Mouse (Mus musculus) T-helper 17 cell (primary cell): ENCODE results near the gene Atp5s.

Experiments used
- in situ Hi-C, 2 experiments: fragments of 300-600 bp; cut with MboI, MseI; formaldehyde crosslinking; loops; 1 replicate in 1 of 2; 2 replicates in 1 of 2; pipeline ENCODE4 v1.15.1; 2025; ENCODE audit warnings: high pct_unique_total_duplicates in 2 of 2

Gene Atp5s

DNA sequence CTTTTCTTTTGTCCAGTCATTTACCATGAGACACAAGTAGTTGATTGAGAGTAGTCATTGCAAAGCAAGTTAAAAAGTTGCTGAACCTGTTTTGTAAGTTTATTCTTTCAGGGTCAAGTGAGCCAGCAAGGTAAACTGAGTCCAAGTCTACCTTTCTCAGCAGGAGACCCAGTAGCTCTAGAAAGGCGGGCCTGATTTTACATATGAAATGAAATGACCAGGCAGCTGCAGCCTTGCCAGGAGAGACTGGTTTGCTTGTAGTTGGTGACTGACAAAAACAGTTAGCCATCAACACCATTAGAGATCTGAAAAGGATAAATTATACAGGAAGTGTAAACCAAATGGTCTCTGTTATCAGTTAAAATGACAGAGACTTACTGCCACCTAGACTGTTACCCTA, 5.6 kb downstream of the Atp5s start:
- in situ Hi-C loops, result no loop called here

DNA sequence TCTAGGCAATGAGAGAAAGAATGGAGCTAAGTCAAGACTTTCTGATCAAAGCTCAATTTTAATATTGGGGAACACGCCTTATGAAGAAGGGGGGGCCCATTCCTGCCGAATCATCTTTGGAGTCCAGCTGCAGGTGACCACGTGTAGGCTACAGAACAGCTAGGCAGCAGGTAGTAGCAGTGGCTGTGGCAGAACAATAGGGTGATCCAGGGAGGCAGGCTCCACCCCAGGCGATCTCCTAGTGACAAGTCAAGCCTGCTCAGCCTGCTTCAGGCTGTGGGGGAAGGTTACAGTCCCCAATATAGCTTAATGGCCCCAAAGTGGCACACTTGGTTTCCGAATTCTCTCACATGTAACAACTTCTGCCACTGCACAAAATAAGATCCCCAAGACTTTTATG, 7.5 kb downstream of the Atp5s start:
- in situ Hi-C loops, result no loop called here

DNA sequence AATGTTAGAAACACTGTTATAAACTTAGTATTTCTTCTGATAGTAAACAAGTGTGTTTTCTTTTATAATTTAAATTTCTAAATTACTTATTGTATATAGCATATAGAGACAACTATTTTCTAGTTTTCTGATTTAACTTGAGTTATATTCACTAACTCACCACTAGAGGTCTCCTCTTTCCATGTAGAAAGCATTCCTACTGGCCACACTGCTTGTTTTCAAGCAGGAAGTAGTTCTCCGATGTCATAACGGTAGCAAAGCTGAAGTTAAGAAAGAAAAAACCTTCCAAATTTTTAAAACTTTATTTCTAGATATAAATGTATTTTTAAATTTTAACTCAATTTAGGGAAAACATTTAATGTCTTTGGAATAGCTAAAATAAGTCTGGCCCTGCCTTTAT, 8.8 kb downstream of the Atp5s start:
- in situ Hi-C loops, result no loop called here

DNA sequence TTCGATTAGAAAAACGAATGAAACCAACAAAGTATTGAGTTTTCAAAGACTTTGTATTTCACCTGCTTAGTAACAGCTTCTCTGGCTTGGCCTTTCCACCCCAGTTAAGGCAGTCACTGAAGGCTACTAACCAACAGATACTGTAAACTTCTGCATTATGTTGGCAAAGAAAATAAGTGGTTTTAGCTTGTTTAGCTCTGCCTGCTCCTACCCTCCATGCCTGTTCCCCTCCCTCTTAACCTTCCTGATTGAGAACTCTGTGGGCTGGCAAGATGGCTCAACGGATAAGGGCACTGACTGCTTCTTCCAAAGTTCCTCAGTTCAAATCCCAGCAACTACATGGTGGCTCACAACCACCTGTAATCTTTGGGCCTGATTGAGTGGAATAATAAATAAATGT, 9.2 kb downstream of the Atp5s start:
- in situ Hi-C loops, result no loop called here

DNA sequence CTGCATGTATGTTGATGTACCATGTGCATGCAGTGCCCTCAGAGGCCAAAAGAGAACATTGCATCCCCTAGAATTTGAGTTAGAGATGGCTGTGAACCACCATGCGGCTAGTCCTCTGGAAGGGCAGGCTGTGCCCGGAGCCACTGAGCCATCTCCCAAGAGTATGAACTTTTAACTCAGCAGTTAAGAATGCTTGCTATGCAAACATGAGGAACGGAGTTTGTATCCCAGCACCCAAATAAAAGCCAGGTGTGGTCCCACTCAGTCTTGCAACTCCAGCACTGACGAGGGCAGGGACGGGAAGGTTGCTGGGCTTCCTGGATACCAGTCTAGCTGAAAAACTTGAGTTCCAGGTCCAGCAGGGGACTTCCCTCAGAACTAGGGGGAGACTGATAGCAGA, 17.2 kb downstream of the Atp5s start:
- in situ Hi-C loops, result no loop called here

DNA sequence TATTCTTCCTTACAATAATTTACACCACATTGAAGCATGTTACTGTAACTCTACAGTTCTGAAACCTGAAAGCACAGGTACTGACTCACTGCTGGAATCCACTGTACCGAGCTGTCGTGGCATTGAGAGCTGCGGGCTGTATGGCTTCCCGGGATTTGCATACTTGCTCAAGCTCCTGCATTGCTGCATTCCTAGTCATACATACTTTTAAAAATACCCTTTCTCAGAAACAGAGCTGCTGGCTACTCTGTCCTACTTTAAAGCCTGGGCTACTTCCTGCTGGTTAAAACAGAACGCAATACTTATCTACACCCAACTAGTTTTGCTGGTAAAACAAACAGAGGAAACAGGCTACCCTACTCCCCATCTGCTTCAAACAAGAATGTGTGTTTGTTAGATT, 19.4 kb downstream of the Atp5s start:
- in situ Hi-C loops, result no loop called here

DNA sequence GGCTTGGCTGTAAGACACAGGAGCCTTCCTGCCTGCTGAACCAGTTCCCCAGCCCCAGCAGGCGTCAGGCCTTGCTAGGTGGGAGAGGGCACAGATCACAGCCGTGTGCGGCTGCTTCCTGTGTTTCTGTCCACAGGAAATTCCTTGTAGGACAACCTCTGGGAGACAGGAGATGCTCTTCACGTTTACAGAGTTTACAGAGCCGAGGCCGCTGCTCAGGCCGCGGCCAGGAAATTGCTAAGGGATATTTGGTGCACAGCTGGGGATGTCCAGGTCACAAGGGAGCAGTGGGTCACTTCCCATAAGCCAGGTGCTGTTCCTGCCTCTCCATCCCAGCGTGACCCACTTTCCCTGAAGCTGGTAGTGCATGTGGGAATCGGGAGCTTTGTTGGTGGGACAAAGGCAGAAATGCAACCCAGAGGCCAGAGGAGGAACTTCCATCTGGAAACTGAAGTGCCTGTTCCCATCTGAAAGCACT, 27.2 kb downstream of the Atp5s start:
- in situ Hi-C loops, result loop anchor here in 1 of 2 experiments (5.0 to 10.0 kb wide), 2 partner anchors 145 to 1177 kb away; no protein-coding TSS in a partner anchor

DNA sequence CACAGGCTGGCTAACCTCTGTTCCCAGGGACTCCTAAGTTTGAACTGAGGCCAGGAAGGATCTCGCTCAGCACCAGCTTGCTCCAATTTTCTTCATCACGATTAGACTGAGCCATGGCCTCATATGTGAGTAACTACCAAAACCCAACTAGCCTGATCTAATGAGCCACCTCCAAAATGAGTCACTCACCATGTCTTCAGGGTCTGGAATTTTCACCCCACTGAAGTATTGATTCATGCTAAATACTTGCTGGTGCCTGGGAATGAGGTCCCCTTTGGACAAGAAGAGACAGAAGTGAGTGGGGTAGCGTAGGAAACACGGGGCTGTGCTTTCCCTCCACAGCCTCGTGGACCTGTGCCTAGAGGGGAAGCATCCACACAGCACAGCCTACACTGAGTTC, 29.2 kb downstream of the Atp5s start:
- in situ Hi-C loops, result loop anchor here in 1 of 2 experiments (5.0 to 10.0 kb wide), 2 partner anchors 143 to 1179 kb away; no protein-coding TSS in a partner anchor

DNA sequence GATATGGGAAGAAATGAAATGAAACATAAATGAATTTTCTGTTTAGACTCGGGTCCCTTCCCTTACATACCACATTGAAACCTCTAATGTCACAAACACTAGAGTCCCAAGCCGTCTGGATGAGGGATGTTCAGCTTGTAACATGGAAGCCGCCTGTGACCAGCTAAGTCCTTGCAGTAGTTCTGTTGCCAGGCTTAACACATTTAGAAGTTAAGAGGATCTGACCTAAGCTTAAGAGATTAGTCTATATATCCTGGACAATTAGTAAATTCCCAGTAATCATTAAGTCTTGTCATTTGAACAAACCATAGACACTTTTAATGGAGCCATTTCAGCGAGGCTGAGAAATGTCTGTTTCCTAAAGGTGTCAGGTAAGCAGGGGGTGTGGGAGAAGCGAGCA, 31.3 kb downstream of the Atp5s start:
- in situ Hi-C loops, result loop anchor here in 1 of 2 experiments (10.0 kb wide), 1 partner anchor 1181 kb away; no protein-coding TSS in a partner anchor

DNA sequence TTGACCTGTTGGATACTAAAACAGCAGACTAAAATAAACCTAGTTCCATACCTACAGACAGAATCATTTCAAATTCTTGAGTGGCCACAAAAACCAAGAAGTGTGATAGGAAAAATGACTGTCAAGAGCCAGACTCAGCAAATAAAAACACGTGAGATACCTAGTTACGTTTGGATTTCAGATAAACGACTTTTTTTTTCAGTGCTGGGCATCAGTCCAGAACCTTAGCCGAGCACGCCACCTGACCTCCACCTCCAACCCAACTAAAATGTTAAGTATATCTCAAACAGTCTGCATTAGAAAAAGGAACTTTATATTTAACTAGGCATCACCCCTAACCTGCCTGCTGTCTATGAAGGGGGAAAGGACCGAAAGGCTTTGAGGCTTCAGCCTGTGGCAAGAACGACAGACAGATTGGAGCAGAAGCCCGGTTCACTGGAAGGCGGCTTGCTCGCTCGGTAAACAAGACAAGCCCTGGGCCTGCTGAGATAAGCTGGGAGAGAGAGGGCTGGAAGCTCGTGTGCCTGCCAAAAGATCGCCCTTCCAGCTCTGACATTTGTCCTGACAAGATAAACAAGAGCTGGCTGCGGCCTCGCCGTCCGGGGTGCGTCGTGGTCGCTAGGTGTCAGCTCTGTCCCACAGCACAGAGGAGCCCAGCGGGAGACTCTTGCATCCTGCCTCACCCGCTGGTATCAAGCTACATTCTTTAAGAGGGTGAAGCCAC, 32.8 kb downstream of the Atp5s start:
- in situ Hi-C loops, result loop anchor here in 1 of 2 experiments (10.0 kb wide), 1 partner anchor 1183 kb away; no protein-coding TSS in a partner anchor

DNA sequence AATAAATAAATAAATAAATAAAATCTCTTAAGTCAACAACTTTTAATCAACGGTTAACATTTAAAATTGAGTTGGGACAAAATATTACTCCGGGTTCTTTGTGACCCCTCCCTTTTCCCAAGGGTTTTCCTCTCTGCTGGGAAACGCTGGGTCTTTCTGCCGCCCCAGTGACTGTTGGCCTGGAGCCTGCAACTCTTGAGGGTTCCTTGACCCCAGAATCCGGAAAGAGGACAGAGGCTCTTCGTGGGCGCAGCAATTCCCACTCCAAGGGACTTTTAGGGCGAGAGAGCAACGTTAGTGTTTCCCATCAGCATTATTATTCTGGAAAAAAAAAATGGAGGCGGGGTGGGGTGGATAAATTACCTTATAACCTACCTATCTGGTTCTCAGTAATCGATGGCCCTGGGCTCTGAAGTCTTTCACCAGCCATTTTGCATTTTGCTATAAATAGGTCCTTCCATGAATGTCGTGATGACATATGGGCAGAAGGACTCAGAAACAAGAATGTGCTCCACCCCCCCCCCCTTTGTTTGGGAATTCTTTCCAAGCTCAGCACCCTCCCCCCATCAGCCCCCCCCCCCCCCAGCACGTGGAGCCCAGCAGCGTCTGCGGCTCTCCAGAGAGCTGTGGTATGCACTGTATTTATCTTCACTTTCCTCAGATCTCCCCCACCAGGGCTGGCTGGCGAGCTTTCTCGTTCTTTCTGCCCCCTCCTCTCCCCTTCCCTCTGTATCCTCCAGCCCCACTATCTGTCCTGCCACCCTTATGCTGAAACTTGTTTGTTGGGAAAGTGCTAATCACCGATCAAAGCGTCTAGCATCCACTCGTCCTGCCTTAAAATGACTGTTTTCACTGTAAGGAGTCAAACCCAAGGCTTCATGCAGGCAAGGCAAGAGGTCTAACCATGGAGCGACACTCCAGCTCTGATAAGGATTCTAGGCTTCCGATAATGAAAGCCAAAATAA, 33.8 kb downstream of the Atp5s start:
- in situ Hi-C loops, result loop anchor here in 1 of 2 experiments (10.0 kb wide), 1 partner anchor 1184 kb away; no protein-coding TSS in a partner anchor

DNA sequence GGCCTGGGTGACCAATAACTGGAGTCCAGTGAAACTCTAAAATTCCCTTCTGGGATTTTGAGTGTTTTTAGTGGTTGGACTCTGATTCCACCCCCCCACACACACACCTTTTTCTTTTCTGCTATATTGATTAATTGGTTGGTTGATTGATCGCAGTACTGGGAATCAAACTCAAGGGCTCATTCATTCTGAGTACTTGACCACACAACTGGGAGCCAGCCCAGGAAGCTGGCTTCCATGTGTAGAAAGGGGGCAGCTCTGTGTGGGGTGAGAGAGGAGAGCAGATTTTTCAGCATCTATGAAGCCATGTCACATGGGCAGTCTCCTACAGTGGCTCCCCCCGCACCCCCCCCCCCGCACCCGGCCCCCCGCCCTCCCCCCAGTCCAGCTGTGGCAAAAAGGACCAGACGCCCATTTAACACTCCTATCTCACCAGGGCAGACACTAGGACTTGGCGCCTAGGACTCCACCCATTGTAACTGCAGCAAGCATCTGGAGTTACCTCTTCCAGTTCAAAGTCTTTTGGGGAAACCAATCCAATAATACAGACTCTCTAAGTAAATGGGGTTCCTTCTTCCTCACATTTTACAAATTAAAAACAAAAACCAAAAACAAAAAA, 34.6 kb downstream of the Atp5s start:
- in situ Hi-C loops, result loop anchor here in 1 of 2 experiments (10.0 kb wide), 1 partner anchor 1185 kb away; no protein-coding TSS in a partner anchor

DNA sequence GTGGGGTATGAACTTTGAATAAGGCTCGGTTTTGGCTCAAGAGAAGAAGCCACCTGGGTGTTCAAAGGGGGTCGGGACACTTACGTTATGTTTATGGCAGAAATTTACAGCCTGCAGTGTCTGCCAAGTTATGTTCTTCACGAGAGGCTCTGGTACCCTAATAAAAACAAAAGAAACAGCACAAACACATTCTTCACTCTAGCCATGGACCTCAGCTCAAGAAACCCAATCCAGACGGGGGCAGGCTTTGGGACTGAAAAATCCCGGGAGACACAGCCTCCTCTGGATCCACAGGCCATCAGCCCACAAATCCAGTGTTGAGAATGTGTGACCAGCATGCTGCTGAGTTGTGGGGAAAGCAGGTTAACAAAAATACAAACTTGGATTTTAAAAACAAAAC, 35.3 kb downstream of the Atp5s start:
- in situ Hi-C loops, result loop anchor here in 1 of 2 experiments (5.0 kb wide), 1 partner anchor 147 kb away; no protein-coding TSS in a partner anchor

DNA sequence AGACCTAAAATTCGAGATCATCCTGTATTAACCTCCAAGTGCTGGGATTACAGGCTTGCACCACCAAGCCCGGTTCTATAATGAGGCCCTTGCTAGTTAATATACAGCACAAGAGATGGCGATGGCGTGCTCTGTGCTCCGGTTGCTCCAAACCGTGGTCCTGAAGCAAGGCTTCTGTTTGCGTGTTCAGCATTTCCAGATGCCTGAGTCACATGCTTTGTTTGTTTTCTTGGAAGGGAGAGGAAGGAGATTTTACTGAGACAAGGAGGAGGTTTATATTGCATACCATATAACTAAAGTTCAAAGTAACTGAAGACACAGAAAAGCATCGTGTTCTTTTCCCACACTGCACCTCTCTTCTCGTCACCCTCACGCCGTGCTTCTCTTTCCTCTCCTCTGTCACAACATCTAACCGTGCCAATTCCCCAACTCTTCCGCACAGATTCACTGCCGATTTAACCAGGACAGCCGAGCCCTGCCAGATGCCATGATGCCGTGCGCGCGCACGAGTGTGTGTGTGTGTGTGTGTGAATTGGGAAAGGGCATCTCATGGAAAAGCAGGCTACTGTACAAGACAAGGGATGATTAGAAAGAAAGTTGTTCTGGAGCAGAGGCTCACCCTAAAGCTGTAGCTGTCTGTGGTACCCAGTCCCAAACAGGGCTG, 36.1 kb downstream of the Atp5s start:
- in situ Hi-C loops, result loop anchor here in 1 of 2 experiments (5.0 kb wide), 1 partner anchor 146 kb away; no protein-coding TSS in a partner anchor

DNA sequence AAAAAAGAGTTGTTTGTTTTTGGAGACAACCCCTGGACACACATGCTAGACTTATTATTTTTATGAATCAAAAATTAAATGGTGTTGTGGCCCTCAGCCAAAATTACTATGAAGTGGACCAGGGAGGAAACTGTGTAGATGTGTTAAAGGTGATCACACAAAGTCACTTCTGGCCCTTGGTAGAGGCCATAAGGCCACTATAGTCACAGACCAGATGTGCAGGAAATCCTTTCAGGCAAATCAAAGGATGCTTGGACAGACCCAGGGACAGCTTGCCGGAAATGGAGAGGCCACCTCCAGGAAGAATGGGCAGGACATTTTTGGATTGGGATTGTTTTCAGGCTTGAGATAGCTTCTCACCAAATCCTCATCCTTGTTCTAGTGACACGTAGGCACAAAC, 36.9 kb downstream of the Atp5s start:
- in situ Hi-C loops, result loop anchor here in 1 of 2 experiments (5.0 kb wide), 1 partner anchor 146 kb away; no protein-coding TSS in a partner anchor

DNA sequence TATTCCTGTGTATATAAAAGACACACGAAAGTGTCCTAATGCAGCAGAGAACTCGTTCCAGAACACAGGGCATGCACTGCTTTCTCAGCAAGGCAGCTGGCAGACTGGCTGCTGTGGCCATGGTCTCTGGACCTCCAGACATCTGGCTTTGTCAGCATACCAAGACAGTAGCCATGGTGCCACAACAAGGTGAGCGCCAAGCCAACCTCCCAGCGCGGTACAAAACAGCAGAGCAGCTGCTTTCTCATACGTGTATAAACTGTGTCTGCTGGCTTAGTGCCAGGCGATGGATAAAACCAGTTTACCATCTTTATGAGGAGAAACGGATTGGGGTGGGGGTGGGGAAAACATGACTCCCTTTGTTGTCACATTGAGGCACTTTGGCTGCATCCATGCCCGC, 40.8 kb downstream of the Atp5s start:
- in situ Hi-C loops, result no loop called here

DNA sequence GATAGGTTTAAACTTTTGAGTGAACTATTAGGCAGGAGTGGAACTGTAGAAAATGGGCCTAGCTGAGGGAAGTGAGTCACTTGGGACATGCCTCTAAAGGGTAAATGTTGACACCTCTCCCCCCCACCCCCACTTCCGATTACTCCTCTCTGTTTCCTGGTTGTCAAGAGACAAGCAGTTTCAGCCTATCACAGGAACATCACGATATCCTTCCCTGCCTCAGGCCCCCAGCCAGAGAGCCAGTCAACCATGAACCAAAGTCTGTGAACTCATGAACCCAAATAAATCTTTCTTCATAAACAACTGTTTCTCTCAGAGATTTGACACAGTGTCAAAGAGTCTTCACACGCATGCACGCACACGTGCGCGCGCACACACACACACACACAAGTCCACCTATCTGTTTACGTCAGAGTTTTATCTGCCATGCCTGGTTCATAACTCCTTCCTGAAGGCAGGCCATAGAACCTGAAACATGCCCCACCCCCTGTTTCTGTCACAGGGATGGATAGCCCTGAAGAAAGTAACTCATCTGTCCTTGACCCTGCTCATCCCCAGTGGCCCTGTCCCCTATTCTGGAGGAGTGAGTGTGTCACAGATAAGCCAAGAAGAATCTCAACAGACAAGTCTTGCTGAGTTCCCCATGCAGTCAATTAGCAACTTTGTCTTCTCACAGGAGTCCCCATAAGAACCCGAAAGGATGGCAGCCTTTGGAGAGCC, 41.6 kb downstream of the Atp5s start:
- in situ Hi-C loops, result no loop called here

DNA sequence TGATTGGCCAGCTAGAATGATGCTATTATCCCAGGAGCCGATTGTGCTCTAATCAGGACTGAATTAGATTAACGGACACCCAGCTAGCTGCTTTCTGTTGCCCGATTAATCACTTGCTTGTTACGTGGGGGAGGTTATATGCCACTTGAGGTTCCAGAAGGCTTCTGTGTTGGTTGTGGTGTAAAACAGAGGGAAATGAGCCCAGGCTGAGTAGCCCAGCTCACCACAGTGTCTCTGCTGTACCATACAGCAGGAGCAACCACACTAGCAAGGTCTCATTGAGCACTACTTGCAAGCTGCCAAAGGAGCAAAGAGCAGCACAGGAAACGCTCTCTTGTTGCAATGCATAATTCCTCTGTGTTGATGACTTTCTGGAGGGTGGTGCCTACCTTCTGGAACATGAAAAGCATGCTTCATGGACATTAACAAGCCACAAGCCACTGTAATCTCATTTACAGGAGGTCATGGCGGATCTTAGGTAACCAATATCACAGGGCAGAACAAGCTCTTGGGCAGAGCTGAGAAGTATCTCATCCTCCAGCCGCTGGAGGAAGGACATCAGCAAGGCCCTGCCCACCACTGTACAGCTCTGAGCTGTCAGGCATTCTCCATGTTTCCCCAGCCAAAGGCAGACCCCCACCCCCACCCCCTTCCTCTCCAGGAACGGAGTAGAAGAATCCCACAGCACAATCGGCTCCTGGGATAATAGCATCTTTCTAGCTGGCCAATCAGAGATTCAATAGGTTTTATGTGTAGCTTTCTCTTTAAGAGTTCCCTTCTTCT, 42.9 kb downstream of the Atp5s start:
- in situ Hi-C loops, result no loop called here

DNA sequence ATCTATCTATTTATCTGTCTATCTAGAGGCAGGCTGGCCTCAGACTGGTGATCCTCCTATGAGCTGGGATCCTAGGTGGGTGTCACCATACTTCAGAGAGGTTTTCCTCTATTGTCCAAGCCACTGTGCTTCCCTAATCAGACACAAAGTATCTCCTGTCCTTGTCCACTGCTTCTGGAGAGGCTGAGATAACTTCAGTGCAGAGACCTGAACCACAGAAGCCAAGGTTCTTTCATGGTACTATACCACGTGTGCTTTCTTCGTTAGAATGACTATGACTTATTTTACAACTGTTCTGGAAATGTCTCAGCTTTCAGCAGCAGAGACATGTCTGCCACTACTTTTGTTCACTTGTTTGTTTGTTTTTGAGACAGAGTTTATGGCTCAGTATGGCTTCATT, 44.1 kb downstream of the Atp5s start:
- in situ Hi-C loops, result no loop called here
